Mouse (Mus musculus): ENCODE results near the gene Gm20388. TPM values are rescaled to one million over a fixed set of nuclear protein-coding genes. Genes with fewer than 3 reads are reported as not detected.

Gene Gm20388
- total RNA-seq, 1 experiment, result 27.0 TPM

DNA sequence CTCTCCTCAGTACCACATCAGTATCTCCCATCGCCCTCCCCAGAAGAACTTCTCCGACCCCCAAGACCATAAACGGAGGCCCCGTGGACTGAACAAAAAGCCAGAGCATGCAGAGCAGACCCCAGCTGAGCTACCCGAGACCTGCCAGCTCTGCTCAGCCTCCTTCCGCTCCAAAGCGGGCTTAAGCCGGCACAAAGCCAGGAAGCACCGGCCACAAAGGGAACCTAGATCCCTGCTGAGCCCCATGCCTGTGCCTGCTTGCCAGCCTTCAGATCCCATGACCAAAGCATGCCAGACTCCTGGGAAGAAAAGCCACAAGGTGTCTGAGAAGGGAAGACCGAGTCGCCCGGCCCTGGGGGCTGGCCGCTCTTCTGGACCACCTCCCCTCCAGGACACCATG is 2356.2 kb downstream of the Gm20388 start:
- Histone ChIP-seq H3K4me1 (ENCODE audit: control insufficient read depth in 2 of 2, insufficient read depth in 2 of 2, low read length in 2 of 2, poor library complexity in 1 of 2) (peaks cover 0 to 7% of the 10 kb centered on the region in 2 experiments; a peak in 2 of 4 replicates), H3K27ac (ENCODE audit: insufficient read depth, low read depth, low read length, poor library complexity, severe bottlenecking) (no peak overlapping the region), H3K36me3 (ENCODE audit: control insufficient read depth, insufficient read depth, low read length, poor library complexity, severe bottlenecking) (no peaks in the 10 kb centered on the region), H3K9ac (ENCODE audit: insufficient read depth, low read depth, low read length, poor library complexity, severe bottlenecking) (no peak overlapping the region), H3K9me3 (ENCODE audit: control insufficient read depth, insufficient read depth, low read depth, low read length) (no peaks in the 10 kb centered on the region), H3K4me3 (ENCODE audit: insufficient read depth in 1 of 2, low read depth in 1 of 2, low read length in 2 of 2, poor library complexity in 1 of 2, severe bottlenecking in 1 of 2) (no peak overlapping the region)
- no peak for DNase-seq (ENCODE audit: low read depth, low spot score)
- TF ChIP-seq CHD2 (IDR thresholded peaks at IDR 0.05; ENCODE audit: low read depth, low read length) (no peak), HCFC1 (IDR thresholded peaks at IDR 0.05; ENCODE audit: borderline replicate concordance, insufficient read depth, low read length) (no peak), ZC3H11A (IDR thresholded peaks at IDR 0.05; ENCODE audit: borderline replicate concordance, low read depth, low read length) (no peak), ZNF384 (IDR thresholded peaks at IDR 0.05; ENCODE audit: low read depth, low read length) (no peak), MAFK (IDR thresholded peaks at IDR 0.05; ENCODE audit: insufficient read depth, low read depth, low read length) (no peak)
- in situ Hi-C loops (cut with MboI; ENCODE audit: low sequenced_read_pairs in 2 of 2, unreplicated experiment in 2 of 2), result no loop called here

DNA sequence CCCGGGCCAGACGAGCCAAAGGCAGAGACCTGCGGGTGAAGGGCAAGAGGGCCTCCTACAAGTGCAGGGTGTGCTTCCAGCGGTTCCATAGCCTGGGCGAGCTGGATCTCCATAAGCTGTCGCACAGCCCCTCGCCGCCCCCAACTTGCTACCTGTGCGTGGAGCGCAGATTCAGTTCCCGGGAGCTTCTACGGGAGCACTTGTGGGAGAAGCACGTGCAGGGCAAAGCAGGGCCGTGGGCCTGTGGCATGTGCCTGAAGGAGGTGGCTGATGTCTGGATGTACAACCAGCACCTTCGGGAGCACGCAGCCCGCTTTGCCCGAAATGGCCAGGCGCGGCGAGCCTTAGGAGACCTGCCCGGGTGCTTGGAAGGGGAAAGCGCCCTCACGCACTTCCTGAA is 2358.2 kb downstream of the Gm20388 start:
- Histone ChIP-seq H3K36me3 (ENCODE audit: control insufficient read depth, insufficient read depth, low read length, poor library complexity, severe bottlenecking) (no peaks in the 10 kb centered on the region), H3K9me3 (ENCODE audit: control insufficient read depth, insufficient read depth, low read depth, low read length) (no peaks in the 10 kb centered on the region), H3K4me1 (ENCODE audit: control insufficient read depth in 2 of 2, insufficient read depth in 2 of 2, low read length in 2 of 2, poor library complexity in 1 of 2) (peaks cover 0 to 7% of the 10 kb centered on the region in 2 experiments; a peak in 2 of 4 replicates), H3K9ac (ENCODE audit: insufficient read depth, low read depth, low read length, poor library complexity, severe bottlenecking) (peak overlapping the region; percentile 73), H3K27ac (ENCODE audit: insufficient read depth, low read depth, low read length, poor library complexity, severe bottlenecking) (no peak overlapping the region), H3K4me3 (ENCODE audit: insufficient read depth in 1 of 2, low read depth in 1 of 2, low read length in 2 of 2, poor library complexity in 1 of 2, severe bottlenecking in 1 of 2) (peak overlapping the region; percentile 43 to 57)
- TF ChIP-seq ZNF384 (IDR thresholded peaks at IDR 0.05; ENCODE audit: low read depth, low read length), result no peak
- no peak for TF ChIP-seq HCFC1 (IDR thresholded peaks at IDR 0.05; ENCODE audit: borderline replicate concordance, insufficient read depth, low read length)
- no peak for TF ChIP-seq ZC3H11A (IDR thresholded peaks at IDR 0.05; ENCODE audit: borderline replicate concordance, low read depth, low read length)
- no peak for TF ChIP-seq CHD2 (IDR thresholded peaks at IDR 0.05; ENCODE audit: low read depth, low read length)
- TF ChIP-seq MAFK (IDR thresholded peaks at IDR 0.05; ENCODE audit: insufficient read depth, low read depth, low read length), result no peak
- in situ Hi-C loops (cut with MboI; ENCODE audit: low sequenced_read_pairs in 2 of 2, unreplicated experiment in 2 of 2), result no loop called here
- no peak for DNase-seq (ENCODE audit: low read depth, low spot score)

DNA sequence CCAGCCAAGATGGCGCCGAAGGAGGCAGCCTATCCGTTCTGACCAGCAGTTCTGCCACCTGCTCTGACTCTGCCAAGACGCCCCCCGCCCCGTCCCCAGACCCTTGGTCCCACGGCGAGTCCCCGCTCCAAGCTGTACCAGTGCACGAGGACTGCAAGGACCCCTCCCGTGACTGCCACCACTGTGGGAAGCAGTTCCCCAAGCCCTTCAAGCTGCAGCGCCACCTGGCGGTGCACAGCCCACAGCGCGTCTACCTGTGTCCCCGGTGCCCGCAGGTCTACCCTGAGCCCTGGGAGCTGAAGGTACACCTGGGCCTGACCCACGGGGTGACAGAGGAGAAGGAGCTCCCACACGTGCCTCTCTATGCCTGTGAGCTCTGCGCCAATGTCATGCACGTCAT is 2358.8 kb downstream of the Gm20388 start:
- Histone ChIP-seq H3K9me3 (ENCODE audit: control insufficient read depth, insufficient read depth, low read depth, low read length) (no peaks in the 10 kb centered on the region), H3K4me1 (ENCODE audit: control insufficient read depth in 2 of 2, insufficient read depth in 2 of 2, low read length in 2 of 2, poor library complexity in 1 of 2) (peaks cover 0 to 7% of the 10 kb centered on the region in 2 experiments; a peak in 2 of 4 replicates), H3K9ac (ENCODE audit: insufficient read depth, low read depth, low read length, poor library complexity, severe bottlenecking) (peak overlapping the region; percentile 73), H3K36me3 (ENCODE audit: control insufficient read depth, insufficient read depth, low read length, poor library complexity, severe bottlenecking) (no peaks in the 10 kb centered on the region), H3K27ac (ENCODE audit: insufficient read depth, low read depth, low read length, poor library complexity, severe bottlenecking) (no peak overlapping the region), H3K4me3 (ENCODE audit: insufficient read depth in 1 of 2, low read depth in 1 of 2, low read length in 2 of 2, poor library complexity in 1 of 2, severe bottlenecking in 1 of 2) (peak overlapping the region; percentile 43 to 57)
- peak; percentile 70 for DNase-seq (ENCODE audit: low read depth, low spot score)
- in situ Hi-C loops (cut with MboI; ENCODE audit: low sequenced_read_pairs in 2 of 2, unreplicated experiment in 2 of 2), result no loop called here
- peak; percentile 26; the same call in 1 of the 2 replicates for TF ChIP-seq ZC3H11A (IDR thresholded peaks at IDR 0.05; ENCODE audit: borderline replicate concordance, low read depth, low read length)
- no peak for TF ChIP-seq ZNF384 (IDR thresholded peaks at IDR 0.05; ENCODE audit: low read depth, low read length)
- no peak for TF ChIP-seq MAFK (IDR thresholded peaks at IDR 0.05; ENCODE audit: insufficient read depth, low read depth, low read length)

DNA sequence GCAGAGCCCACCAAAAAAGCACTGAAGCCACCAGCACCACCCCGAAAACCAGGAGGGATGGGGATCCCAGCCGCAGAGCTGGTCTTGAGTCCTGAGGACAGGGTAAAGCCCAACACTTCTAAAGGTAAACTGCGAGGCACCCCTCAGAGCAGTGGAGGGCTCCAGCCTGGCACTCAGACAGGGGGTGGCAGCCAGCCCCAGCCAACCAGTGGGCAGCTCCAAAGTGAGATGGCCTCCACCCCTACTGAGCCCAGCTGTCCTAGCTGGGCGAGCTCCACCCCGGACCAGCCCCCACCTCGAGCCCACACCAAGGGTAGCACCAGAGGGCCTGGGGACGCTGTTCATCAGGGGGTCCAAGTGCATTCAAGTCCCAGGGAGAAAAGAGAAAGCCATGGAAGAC is 2359.9 kb downstream of the Gm20388 start:
- Histone ChIP-seq H3K36me3 (ENCODE audit: control insufficient read depth, insufficient read depth, low read length, poor library complexity, severe bottlenecking) (no peaks in the 10 kb centered on the region), H3K4me1 (ENCODE audit: control insufficient read depth in 2 of 2, insufficient read depth in 2 of 2, low read length in 2 of 2, poor library complexity in 1 of 2) (peaks cover 0 to 7% of the 10 kb centered on the region in 2 experiments; a peak in 2 of 4 replicates), H3K27ac (ENCODE audit: insufficient read depth, low read depth, low read length, poor library complexity, severe bottlenecking) (no peak overlapping the region), H3K9me3 (ENCODE audit: control insufficient read depth, insufficient read depth, low read depth, low read length) (no peaks in the 10 kb centered on the region), H3K9ac (ENCODE audit: insufficient read depth, low read depth, low read length, poor library complexity, severe bottlenecking) (no peak overlapping the region), H3K4me3 (ENCODE audit: insufficient read depth in 1 of 2, low read depth in 1 of 2, low read length in 2 of 2, poor library complexity in 1 of 2, severe bottlenecking in 1 of 2) (no peak overlapping the region)
- no peak for TF ChIP-seq ZNF384 (IDR thresholded peaks at IDR 0.05; ENCODE audit: low read depth, low read length)
- no peak for TF ChIP-seq MAFK (IDR thresholded peaks at IDR 0.05; ENCODE audit: insufficient read depth, low read depth, low read length)
- TF ChIP-seq ZC3H11A (IDR thresholded peaks at IDR 0.05; ENCODE audit: borderline replicate concordance, low read depth, low read length), result no peak
- no peak for TF ChIP-seq HCFC1 (IDR thresholded peaks at IDR 0.05; ENCODE audit: borderline replicate concordance, insufficient read depth, low read length)
- no peak for TF ChIP-seq CHD2 (IDR thresholded peaks at IDR 0.05; ENCODE audit: low read depth, low read length)
- in situ Hi-C loops (cut with MboI; ENCODE audit: low sequenced_read_pairs in 2 of 2, unreplicated experiment in 2 of 2), result loop anchor here in 1 of 2 experiments (10.0 kb wide), 1 partner anchor 64 kb away; no protein-coding TSS in a partner anchor
- DNase-seq (ENCODE audit: low read depth, low spot score), result no peak

DNA sequence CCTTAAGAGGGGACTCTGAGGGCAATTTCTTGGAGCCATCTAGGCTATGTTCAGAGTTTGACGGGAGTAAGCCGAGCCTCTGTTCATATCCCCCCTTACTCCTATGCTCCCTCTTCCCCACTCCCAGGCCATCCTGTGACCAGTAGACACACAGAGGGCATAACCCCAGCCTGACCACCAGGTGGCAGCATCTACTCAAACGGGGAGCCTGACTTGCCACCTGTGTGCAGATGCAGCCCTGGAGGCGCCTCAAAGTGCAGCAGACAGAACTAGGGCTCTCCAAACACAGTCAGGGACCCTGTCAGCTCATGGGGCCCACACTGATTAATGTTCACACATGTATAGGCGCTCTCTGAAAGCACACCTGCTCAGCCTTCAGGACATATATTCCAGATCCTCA is 2362.5 kb downstream of the Gm20388 start:
- no peaks in the 10 kb centered on the region for H3K36me3 ChIP-seq (ENCODE audit: control insufficient read depth, insufficient read depth, low read length, poor library complexity, severe bottlenecking)
- no peak overlapping the region for H3K4me3 ChIP-seq (ENCODE audit: insufficient read depth in 1 of 2, low read depth in 1 of 2, low read length in 2 of 2, poor library complexity in 1 of 2, severe bottlenecking in 1 of 2)
- DNase-seq (ENCODE audit: low read depth, low spot score), result peak; percentile 77
- TF ChIP-seq ZC3H11A (IDR thresholded peaks at IDR 0.05; ENCODE audit: borderline replicate concordance, low read depth, low read length), result peak; percentile 94
- TF ChIP-seq HCFC1 (IDR thresholded peaks at IDR 0.05; ENCODE audit: borderline replicate concordance, insufficient read depth, low read length), result no peak
- TF ChIP-seq ZNF384 (IDR thresholded peaks at IDR 0.05; ENCODE audit: low read depth, low read length), result no peak
- no peak overlapping the region for H3K27ac ChIP-seq (ENCODE audit: insufficient read depth, low read depth, low read length, poor library complexity, severe bottlenecking)
- in situ Hi-C loops (cut with MboI; ENCODE audit: low sequenced_read_pairs in 2 of 2, unreplicated experiment in 2 of 2), result loop anchor here in 1 of 2 experiments (10.0 kb wide), 1 partner anchor 62 kb away; no protein-coding TSS in a partner anchor
- no peaks in the 10 kb centered on the region for H3K9me3 ChIP-seq (ENCODE audit: control insufficient read depth, insufficient read depth, low read depth, low read length)
- H3K4me1 ChIP-seq (ENCODE audit: control insufficient read depth in 2 of 2, insufficient read depth in 2 of 2, low read length in 2 of 2, poor library complexity in 1 of 2), result peaks cover 0 to 12% of the 10 kb centered on the region in 2 experiments; a peak in 2 of 4 replicates
- H3K9ac ChIP-seq (ENCODE audit: insufficient read depth, low read depth, low read length, poor library complexity, severe bottlenecking), result no peak overlapping the region
